Comparison of ENCODE assay signal across 26 mouse cellular contexts in the genomic region with DNA sequence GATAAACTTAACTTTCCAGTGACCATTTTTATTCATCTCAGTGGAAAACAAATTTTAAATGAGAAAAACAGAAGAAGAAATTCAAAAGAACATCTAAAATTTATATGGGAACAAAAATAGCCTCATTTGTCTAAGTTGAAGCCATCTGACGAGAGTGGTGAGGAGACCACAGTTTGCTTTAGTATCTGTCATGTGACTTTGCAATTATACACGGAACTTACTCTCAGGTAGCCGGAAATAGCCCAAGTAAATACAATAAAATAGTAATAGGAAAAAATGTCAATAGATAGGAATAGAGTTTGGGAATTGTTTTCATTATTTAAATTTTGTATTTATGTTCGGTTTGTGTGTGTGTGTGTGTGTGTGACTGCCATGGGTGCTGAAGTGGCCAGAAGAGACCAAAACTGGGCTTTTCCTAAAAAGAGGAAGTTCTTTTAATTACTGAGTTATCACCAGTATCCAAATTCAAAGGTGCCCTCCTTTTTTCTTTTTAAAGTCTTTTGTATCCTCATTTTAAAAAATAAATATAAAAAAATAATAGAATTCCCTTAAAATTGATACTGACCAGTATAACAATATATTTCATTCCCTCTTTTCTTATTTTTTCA. TPM values are rescaled to one million over a fixed set of nuclear protein-coding genes. Genes with fewer than 3 reads are reported as not detected.
A peak's percentile ranks its signal among the peaks of the same experiment; 100 is the strongest.
DNase-seq lines count a peak whose midpoint lies in the region; ATAC-seq and TF ChIP-seq lines count a peak whose summit lies in the region.
"Had no signal": no experiment of that assay in that cellular context is flagged by ENCODE, and none has a peak within 500 bp of the region (broad histone marks: within the 10 kb centered on the region; RNA-seq: fewer than 3 reads in every experiment).

No protein-coding gene starts in this region.

- H3K4me1 ChIP-seq in CH12.LX (ENCODE audit: control insufficient read depth in 1 of 2, insufficient read depth in 2 of 2) (peaks cover 0 to 5% of the 10 kb centered on the region in 2 experiments; a peak in 2 of 4 replicates), MEL (ENCODE audit: control insufficient read depth in 1 of 2, insufficient read depth in 2 of 2, low read length in 2 of 2) (no peaks in the 10 kb centered on the region)
- H3K4me1 ChIP-seq: embryonic facial prominence, embryonic 10.5 days; embryonic facial prominence, embryonic 12.5 days; forebrain, embryonic 10.5 days; forebrain, embryonic 12.5 days had no signal

- no peaks in the 10 kb centered on the region for H3K9me3 ChIP-seq in CH12.LX (replicated peaks; ENCODE audit: low read length)
- H3K9me3 ChIP-seq in MEL (replicated peaks; ENCODE audit: insufficient read depth, low read length) = no peaks in the 10 kb centered on the region
- H3K9me3 ChIP-seq: embryonic facial prominence, embryonic 10.5 days; embryonic facial prominence, embryonic 12.5 days; forebrain, embryonic 10.5 days; forebrain, embryonic 12.5 days had no signal

- TF ChIP-seq RAD21 in CH12.LX (IDR thresholded peaks at IDR 0.05; ENCODE audit: low read depth, low read length) = no peak
- TF ChIP-seq RAD21 in MEL (IDR thresholded peaks at IDR 0.05; ENCODE audit: low read depth, low read length) = no peak

- H3K27ac ChIP-seq in CH12.LX (ENCODE audit: insufficient read depth, low read depth) = no peak overlapping the region
- H3K27ac ChIP-seq in MEL (ENCODE audit: control insufficient read depth, low read depth, low read length) = no peak overlapping the region
- H3K27ac ChIP-seq: embryonic facial prominence, embryonic 10.5 days; embryonic facial prominence, embryonic 12.5 days; forebrain, embryonic 10.5 days; forebrain, embryonic 12.5 days had no signal

- H3K79me2 ChIP-seq in CH12.LX (replicated peaks; ENCODE audit: control insufficient read depth, extremely low read depth, insufficient read depth, poor library complexity, severe bottlenecking) (no peaks in the 10 kb centered on the region), MEL (ENCODE audit: control insufficient read depth, insufficient read depth, low read length, poor library complexity) (no peaks in the 10 kb centered on the region)

- ATAC-seq in inflammation-experienced regulatory T-cells, adult 6 months = no peak
- ATAC-seq: CD4-positive, CD25-positive, alpha-beta regulatory T cell, adult 4 months; forebrain, embryonic 14.5 days; forebrain, embryonic 16.5 days had no signal

- in situ Hi-C loops in CH12.LX (cut with MboI; ENCODE audit: low pct_ligation_motif_present, low pct_unique_long_range_greater_than_20kb, low sequenced_read_pairs) = no loop called here

- peak; percentile 5 for DNase-seq in 416B (ENCODE audit: low read depth)
- DNase-seq in CH12.LX (ENCODE audit: extremely low read depth) = peak; percentile 33
- peak; percentile 2 for DNase-seq in MEL (ENCODE audit: low read depth, low spot score)
- no peak for DNase-seq in cerebellum, adult 11-12 months
- DNase-seq in left cerebral cortex, adult 11 months (ENCODE audit: low spot score) = no peak
- DNase-seq in gastrocnemius, postnatal 10 days = no peak
- DNase-seq: adrenal gland, adult 2 months; adrenal gland, postnatal 10 days; adrenal gland, postnatal 25 days; B cell, adult 2 months; cerebellum, adult 11 months; cerebellum, adult 2 months; cerebellum, adult 9-10 months; cerebellum, postnatal 10 days; cerebellum, postnatal 25 days had no signal

- H3K4me2 ChIP-seq in CH12.LX (ENCODE audit: insufficient read depth, low read depth, poor library complexity, severe bottlenecking) = no peak overlapping the region
- H3K4me2 ChIP-seq: embryonic facial prominence, embryonic 12.5 days; forebrain, embryonic 12.5 days had no signal

- H3K9ac ChIP-seq in CH12.LX (ENCODE audit: insufficient read depth, low read depth) (no peak overlapping the region), MEL (ENCODE audit: control insufficient read depth, low read depth, low read length, poor library complexity, severe bottlenecking) (no peak overlapping the region)
- H3K9ac ChIP-seq: embryonic facial prominence, embryonic 12.5 days; forebrain, embryonic 12.5 days had no signal

- dilution Hi-C loops in CH12.LX (cut with MboI; ENCODE audit: extremely low pct_ligation_motif_present, extremely low pct_unique_long_range_greater_than_20kb, low sequenced_read_pairs) = no loop called here

- H3K27me3 ChIP-seq in CH12.LX (replicated peaks) = no peaks in the 10 kb centered on the region
- H3K27me3 ChIP-seq in MEL (ENCODE audit: control insufficient read depth in 1 of 2, insufficient read depth in 2 of 2, low read length in 2 of 2) = no peaks in the 10 kb centered on the region
- H3K27me3 ChIP-seq: embryonic facial prominence, embryonic 12.5 days; forebrain, embryonic 12.5 days had no signal

- no peak for TF ChIP-seq EP300 in CH12.LX (IDR thresholded peaks at IDR 0.05; ENCODE audit: low read length)
- TF ChIP-seq EP300 in MEL (IDR thresholded peaks at IDR 0.05; ENCODE audit: low read depth in 1 of 2, low read length in 2 of 2) = no peak

- H3K4me3 ChIP-seq in CH12.LX (replicated peaks in 1 of 3; ENCODE audit: low read depth in 2 of 3, low read length in 2 of 3, poor library complexity in 1 of 3) (peak overlapping the region in 1 of 3 experiments; percentile 28), MEL (ENCODE audit: control insufficient read depth in 1 of 2, insufficient read depth in 1 of 2, low read depth in 2 of 2, low read length in 2 of 2) (no peak overlapping the region)
- H3K4me3 ChIP-seq: embryonic facial prominence, embryonic 10.5 days; embryonic facial prominence, embryonic 12.5 days; erythroblast, embryonic 14.5 days; forebrain, embryonic 10.5 days; forebrain, embryonic 12.5 days had no signal

- TF ChIP-seq POLR2A in CH12.LX (IDR thresholded peaks at IDR 0.05; ENCODE audit: low read depth, low read length) (no peak), MEL (IDR thresholded peaks at IDR 0.05; ENCODE audit: control insufficient read depth in 1 of 2, insufficient read depth in 1 of 2, low read depth in 1 of 2, low read length in 2 of 2, poor library complexity in 1 of 2) (no peak)

- no peaks in the 10 kb centered on the region for H3K36me3 ChIP-seq in CH12.LX (replicated peaks in 1 of 2; ENCODE audit: control insufficient read depth in 1 of 2, insufficient read depth in 1 of 2, low read length in 1 of 2)
- no peaks in the 10 kb centered on the region for H3K36me3 ChIP-seq in MEL (ENCODE audit: control insufficient read depth in 1 of 2, insufficient read depth in 2 of 2, low read length in 2 of 2)
- H3K36me3 ChIP-seq: embryonic facial prominence, embryonic 10.5 days; embryonic facial prominence, embryonic 12.5 days; forebrain, embryonic 10.5 days; forebrain, embryonic 12.5 days had no signal

- no peak for TF ChIP-seq CTCF in CH12.LX (conservative IDR thresholded peaks at IDR 0.05 in 1 of 2, IDR thresholded peaks at IDR 0.05 in 1 of 2; ENCODE audit: low read depth in 2 of 2, low read length in 2 of 2)
- TF ChIP-seq CTCF in MEL (IDR thresholded peaks at IDR 0.05 in 2 of 3, conservative IDR thresholded peaks at IDR 0.05 in 1 of 3; ENCODE audit: control insufficient read depth in 1 of 3, insufficient read depth in 1 of 3, low read depth in 2 of 3, low read length in 3 of 3, poor library complexity in 1 of 3, severe bottlenecking in 1 of 3) = no peak

TF ChIP-seq in CH12.LX, 34 proteins besides CTCF, POLR2A, EP300 and RAD21 (continues in another document):
- TF ChIP-seq MXI1 (IDR thresholded peaks at IDR 0.05; ENCODE audit: low read depth, low read length) = no peak
- TF ChIP-seq BHLHE40 (IDR thresholded peaks at IDR 0.05; ENCODE audit: low read depth, low read length) = peak; percentile 54
- no peak for TF ChIP-seq MAFK (IDR thresholded peaks at IDR 0.05; ENCODE audit: insufficient replicate concordance, low read length)
- TF ChIP-seq ZKSCAN1 (IDR thresholded peaks at IDR 0.05; ENCODE audit: borderline replicate concordance, low read depth, low read length) = no peak
- TF ChIP-seq NELFE (IDR thresholded peaks at IDR 0.05; ENCODE audit: low read depth, low read length) = no peak
- TF ChIP-seq TCF12 (IDR thresholded peaks at IDR 0.05; ENCODE audit: low read depth, low read length) = no peak
- no peak for TF ChIP-seq HCFC1 (IDR thresholded peaks at IDR 0.05; ENCODE audit: low read depth, low read length)
- TF ChIP-seq MAZ (IDR thresholded peaks at IDR 0.05; ENCODE audit: low read depth, low read length) = no peak
- TF ChIP-seq POLR2AphosphoS2 (IDR thresholded peaks at IDR 0.05; ENCODE audit: low read depth, low read length) = no peak
- TF ChIP-seq IRF4 (IDR thresholded peaks at IDR 0.05; ENCODE audit: low read depth, low read length) = no peak
- TF ChIP-seq USF1 (IDR thresholded peaks at IDR 0.05; ENCODE audit: low read depth, low read length) = peak; percentile 60
- TF ChIP-seq TBP (conservative IDR thresholded peaks at IDR 0.05; ENCODE audit: low read depth, low read length) = 0 out of 2 replicates have a peak, but pooled peaks have one; percentile 17

TF ChIP-seq in MEL, 35 proteins besides CTCF, POLR2A, EP300 and RAD21:
- no peak for TF ChIP-seq SIN3A (IDR thresholded peaks at IDR 0.05; ENCODE audit: low read length)
- TF ChIP-seq USF1 (IDR thresholded peaks at IDR 0.05; ENCODE audit: low read depth, low read length) = peak; percentile 10; the same call in 1 of the 2 replicates

RNA-seq across cellular contexts. Expression of a gene that starts 48.6 kb away (rescaled TPM):
- total RNA-seq in CH12.LX (2012; rRNA removed) = 0.47 and 0.63 TPM in 2 replicates
- 1.9 and 2.4 TPM in 2 replicates for total RNA-seq in CH12.LX (2014; rRNA removed)
- 1.5 and 1.6 TPM in 2 replicates for polyA plus RNA-seq in CH12.LX (2012; ENCODE audit: insufficient read length, low read depth)
- total RNA-seq in MEL (2012; rRNA removed) = not detected in 2 replicates
- polyA plus RNA-seq in MEL (2012; ENCODE audit: insufficient read depth in 1 of 2, insufficient read length in 2 of 2, low read depth in 1 of 2, low replicate concordance in 2 of 2, missing spikeins in 1 of 2) = not detected
- total RNA-seq in gastrocnemius, postnatal 10 days (2021) = not detected
- under 1 TPM in 1 of 3 experiments, not detected in 2; 0.31 TPM for polyA plus RNA-seq in inflammation-experienced regulatory T-cells, adult 6 months (2017; shearing (Covaris generic))
- total RNA-seq: adrenal gland, adult 2 months; adrenal gland, postnatal 10 days; adrenal gland, postnatal 25 days; ES-E14 had no signal
- polyA plus RNA-seq: adrenal gland, adult 2 months; embryonic facial prominence, embryonic 10.5 days; embryonic facial prominence, embryonic 14.5 days; erythroblast, embryonic 14.5 days; forebrain, embryonic 10.5 days; forebrain, embryonic 12.5 days; forebrain, embryonic 14.5 days; forebrain, embryonic 16.5 days had no signal

Comparison
In these comparisons a context has a peak if more than half of its experiments do, and no peak if none do; other contexts are left out.
1. DNase-seq: peak in 416B (single experiment), CH12.LX (single experiment) and MEL (single experiment); none in cerebellum, adult 11-12 months (single experiment), left cerebral cortex, adult 11 months (single experiment) and gastrocnemius, postnatal 10 days (single experiment).